Mouse (Mus musculus): ENCODE measurements at regions not wholly inside any gene's neighbourhood (a gene's known extent, or its start where the extent isn't known, plus 50 kb on each side); places are given as distances from the start of the nearest gene placed in this dataset.

- TF ChIP-seq CTCF (IDR thresholded peaks at IDR 0.05), result no peak
- TF ChIP-seq EP300 (IDR thresholded peaks at IDR 0.05), result no peak
Observed at GRCm38 (mm10) chr3:17452984-17453383, 495.2 kb upstream of the Cypt12 start.
